Mouse (Mus musculus): ENCODE results near the gene Fam234b.

Fam234b gene

DNA sequence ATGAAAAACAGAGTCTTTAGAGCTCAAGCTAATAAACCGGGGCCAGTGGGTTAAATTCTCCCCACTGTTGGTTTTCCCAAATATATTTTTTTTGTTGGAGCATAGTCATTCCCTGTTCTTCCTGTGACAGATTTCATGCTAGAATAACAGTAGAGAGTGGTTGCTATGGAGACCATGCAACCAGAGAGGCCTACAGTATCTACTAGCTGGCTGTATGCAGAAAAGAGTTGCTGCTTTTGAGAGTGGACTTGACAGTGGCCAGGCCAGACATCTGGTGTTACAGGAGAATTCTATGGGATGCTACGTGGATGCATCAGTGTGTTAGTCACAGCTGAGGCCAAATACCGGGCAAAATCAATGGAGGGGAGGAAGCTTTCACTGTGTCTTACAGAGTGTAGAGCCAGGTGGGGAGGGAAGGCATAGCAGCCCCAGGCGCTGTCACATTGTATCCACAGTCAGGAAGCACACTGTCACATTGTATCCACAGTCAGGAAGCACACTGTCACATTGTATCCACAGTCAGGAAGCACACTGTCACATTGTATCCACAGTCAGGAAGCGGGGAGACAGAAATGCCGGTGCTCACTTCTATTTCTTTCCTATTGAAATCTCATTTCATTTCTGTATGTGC is 26.1 kb downstream of the Fam234b start:
- DNase-seq (ENCODE audit: low read depth, low spot score), result no peak

GRCm38 (mm10) chr6:135228465-135228941 is 30.7 kb downstream of the Fam234b start:
- DNase-seq (ENCODE audit: low read depth, low spot score), result no peak

DNA sequence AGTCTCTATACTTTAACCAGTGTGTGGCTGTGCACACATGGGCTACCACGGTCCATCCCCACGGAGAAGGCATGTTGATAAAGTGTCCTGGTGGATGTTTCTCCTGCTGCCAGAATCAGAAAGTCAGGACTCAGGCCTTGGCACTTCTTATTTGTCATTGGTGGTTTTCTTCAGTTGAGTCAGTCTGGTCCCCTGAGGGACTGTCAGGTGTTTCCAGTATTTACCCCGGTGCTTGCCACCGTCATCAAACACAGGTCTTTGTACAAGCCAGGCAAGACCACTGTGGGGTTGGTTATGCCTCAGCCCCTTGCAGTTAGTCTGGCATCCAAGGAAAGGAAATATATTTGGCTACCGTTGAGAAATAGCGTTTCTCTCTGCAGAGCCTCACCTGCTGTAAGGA is 32.8 kb downstream of the Fam234b start:
- no peak for DNase-seq (ENCODE audit: low read depth, low spot score)

- DNase-seq (ENCODE audit: low read depth, low spot score), result no peak
Measured at GRCm38 (mm10) chr6:135232443-135233182, 34.8 kb downstream of the Fam234b start.

- DNase-seq (ENCODE audit: low read depth, low spot score), result no peak
Measured at GRCm38 (mm10) chr6:135235742-135236141, 38.0 kb downstream of the Fam234b start.

DNA sequence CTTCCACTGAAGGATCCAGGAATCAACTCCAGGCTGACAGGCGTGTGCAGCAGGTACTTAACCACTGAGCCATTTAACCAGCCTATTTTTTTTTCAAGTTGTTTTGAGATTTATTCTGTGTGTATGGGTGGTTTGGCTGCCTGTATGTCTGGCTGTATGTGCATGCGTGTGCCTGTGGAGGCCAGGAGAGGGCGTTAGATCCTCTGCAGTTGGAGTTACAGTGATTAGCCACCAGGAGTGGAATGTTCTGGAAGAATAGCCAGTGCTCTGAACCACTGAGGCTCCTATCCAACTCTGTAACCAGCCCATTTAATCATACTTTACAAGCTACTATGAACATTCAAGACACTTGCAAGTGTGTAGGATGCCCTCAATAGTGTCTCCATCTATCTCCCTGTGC is 38.8 kb downstream of the Fam234b start:
- no peak for DNase-seq (ENCODE audit: low read depth, low spot score)

- no peak for DNase-seq (ENCODE audit: low read depth, low spot score)
Measured at GRCm38 (mm10) chr6:135237326-135237725, 39.5 kb downstream of the Fam234b start.

DNA sequence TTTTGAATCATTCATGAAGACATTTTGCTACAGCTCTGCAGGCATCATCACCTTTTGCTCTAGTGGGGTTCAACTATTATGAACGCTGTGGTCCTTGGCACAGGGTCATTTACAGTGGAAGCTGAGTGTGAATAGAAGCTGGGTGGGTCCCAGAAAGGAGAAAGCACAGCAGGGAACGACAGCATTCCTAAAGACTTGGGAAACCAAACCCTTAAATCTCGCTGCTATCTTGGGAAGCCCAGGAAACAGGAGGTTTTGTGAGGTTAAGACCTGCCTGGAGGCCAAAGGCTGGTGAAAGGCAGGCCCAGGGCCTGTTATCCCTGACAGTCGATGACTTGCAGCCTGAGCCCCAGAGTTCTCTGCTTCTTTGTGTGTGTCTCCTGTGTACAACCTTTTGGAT is 40.4 kb downstream of the Fam234b start:
- DNase-seq (ENCODE audit: low read depth, low spot score), result no peak

GRCm38 (mm10) chr6:135240361-135240760 is 42.6 kb downstream of the Fam234b start:
- DNase-seq (ENCODE audit: low read depth, low spot score), result no peak

DNA sequence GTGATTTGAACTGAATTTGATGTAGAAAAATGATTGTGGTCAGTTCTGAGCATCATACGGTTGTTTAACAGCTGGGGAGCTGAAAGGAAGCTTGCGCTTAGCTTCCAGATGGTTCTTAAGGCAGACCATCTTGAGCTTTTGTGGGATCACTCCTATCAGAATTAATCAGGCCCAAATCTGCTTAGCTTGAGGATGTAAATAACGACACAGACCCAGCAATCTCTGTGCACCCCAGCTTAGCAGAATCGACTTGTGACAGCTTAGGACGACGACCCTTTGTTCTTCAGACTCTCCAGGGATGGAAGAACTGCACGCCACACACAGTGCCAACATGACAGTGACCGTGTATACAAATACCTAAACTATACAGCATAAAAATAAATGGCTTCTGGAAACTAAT is 47.8 kb downstream of the Fam234b start:
- peak; percentile 32 for DNase-seq (ENCODE audit: low read depth, low spot score)

- no peak for DNase-seq (ENCODE audit: low read depth, low spot score)
Measured at GRCm38 (mm10) chr6:135247861-135248260, 50.1 kb downstream of the Fam234b start.

DNA sequence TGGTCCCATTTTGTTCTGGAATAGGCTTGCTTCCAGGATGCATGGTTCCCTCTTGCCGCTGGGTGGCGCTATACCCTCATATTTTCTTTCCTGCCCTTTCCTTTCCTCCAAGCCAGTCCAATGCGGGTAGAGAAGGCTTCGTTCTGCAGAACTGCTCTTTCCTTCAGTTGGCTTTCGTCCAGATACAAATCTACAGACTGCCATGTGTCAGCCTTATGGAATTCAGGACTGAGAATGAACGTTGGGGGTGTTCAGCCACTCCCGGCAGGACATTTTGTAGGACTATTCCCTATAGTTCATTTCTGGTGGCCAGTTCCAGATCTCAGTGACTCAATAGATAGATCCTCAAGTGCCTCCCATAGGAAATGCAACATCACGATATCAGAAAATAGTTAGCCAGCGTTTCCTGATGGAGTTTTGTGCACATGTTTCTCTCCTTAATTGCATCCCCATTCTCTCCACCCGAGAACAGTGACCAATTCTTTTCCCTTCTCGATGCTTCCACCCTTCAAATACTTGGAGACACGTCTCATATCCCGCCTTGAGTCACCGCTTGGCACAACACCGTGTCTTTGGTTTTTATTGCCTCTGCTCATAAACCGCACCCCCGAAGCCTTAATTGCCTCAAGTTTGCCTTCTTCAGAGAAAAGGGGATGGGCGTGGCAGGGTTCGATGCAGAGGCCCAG is 52.2 kb downstream of the Fam234b start:
- DNase-seq (ENCODE audit: low read depth, low spot score), result peak; percentile 28

GRCm38 (mm10) chr6:135250926-135251699 is 53.3 kb downstream of the Fam234b start:
- no peak for DNase-seq (ENCODE audit: low read depth, low spot score)

DNA sequence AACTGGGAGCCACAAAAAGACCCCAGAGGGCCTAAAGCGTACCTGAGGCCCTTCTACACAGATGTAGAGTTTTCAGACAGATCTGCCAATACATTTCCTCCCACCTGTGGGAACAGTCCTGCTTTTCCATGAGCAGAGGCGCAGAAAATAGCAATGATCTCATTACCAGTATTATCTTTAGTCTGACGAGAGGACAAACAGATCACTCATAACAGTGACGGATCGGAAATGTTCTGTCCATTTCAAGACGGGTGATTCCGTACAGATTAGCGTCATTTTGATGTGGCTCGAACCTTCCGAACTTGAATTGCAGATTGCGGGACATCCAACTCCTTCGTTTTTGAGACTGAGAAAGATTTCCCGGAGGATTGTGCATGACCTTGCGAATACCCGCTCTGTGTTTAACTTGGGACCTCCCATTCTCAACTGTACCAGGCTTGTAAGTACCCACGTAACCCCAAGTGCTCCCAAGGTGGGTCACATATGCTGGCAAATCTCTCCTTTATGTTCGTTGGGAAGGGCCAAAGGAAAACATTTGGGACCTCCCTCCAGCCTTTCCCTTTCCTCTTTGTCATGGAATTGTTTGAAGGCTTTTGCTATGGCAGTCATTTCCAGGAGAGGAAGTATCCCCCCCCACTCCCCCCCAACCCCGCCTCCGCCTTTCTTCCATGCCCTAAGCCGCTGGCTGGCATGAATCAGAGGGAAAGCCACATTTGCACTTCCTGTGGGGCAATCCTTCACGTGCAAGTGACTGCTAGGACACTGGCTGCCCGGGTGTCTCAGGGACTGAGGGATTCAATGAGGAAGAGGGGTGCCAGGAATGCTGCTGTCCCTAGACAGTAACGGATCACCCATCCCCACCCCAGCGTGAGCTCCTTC is 54.3 kb downstream of the Fam234b start:
- DNase-seq (ENCODE audit: low read depth, low spot score), result no peak

DNA sequence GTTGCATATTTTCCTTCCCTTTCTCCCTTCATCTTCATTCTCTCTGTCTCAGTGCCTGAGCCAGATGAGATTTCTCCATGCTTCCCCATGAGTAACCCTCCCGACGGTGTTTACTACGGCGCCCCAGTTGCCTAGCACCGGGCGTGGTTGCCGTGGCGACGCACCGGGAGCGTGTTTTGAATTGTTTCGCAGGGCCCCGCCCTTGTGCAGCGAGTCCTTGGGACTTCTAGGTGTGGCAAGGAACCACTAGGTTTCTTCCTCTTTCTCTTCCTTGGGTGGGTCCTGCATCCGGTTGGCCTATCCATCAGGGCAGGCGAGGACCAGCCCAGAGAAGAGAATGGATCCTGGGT is 54.9 kb downstream of the Fam234b start:
- DNase-seq (ENCODE audit: low read depth, low spot score), result no peak

DNA sequence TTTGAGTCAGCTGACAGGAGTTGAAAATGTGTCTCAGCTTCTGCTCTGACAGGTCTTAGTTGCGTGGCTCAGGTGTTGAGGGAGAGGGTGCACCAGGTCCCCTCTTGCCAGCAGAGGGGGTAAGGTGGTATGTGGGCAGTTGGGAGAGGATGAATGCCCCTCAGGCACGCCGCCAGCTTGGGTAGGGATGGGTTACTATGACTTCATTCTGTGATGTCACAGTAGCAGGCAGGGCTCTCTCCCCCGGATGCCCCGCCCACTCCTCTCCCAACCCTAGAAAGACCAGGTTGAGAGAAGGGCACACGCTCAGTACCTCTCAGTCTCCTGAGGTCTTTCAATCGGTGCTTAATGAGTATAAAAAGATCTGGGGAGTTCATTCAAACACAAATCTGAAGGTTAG is 56.4 kb downstream of the Fam234b start, which contains the start of gene Gsg1:
TSS of gene Gsg1 (minus strand) at position 199 of the 400 bp plus-strand sequence.
- DNase-seq (ENCODE audit: low read depth, low spot score), result no peak

DNA sequence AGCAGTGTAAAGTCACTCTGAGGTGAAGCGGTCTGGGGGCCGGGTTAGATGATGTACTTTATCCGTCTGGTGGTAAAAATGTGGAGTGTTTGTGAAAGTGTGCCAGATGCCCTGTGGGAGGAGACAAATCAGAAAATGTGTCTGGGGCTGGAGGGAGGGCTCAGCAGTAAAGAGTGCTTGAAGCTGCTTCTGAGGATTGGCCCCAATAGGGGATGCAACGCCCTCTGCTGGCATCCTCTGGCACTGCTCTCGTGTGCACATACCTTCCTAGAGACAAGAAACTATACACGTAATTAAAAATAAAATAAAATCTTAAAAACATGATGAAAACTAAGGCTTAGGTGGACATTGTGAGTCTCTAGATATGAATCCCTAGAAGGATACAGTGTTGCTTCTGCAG is 62.7 kb downstream of the Fam234b start:
- no peak for DNase-seq (ENCODE audit: low read depth, low spot score)

- no peak for DNase-seq (ENCODE audit: low read depth, low spot score)
Measured at GRCm38 (mm10) chr6:135261124-135261523, 63.3 kb downstream of the Fam234b start.

DNA sequence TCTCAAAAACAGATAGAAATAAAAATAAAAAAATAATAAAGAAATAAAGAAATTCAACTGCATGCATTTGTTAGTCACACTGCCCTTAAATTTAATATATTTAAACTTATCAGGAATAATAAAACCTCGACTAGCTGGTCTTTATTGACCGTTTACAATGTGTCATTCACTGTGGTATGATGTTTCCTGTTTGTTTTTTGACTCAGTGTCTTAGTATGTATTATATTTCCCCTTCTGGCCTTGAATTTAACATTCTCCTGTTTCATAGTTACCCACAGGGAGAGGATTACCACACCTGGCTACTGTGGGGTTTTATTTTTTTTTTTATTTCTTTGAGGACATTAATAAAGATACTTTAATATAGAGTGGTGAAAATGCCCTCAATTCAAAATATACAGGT is 64.8 kb downstream of the Fam234b start:
- no peak for DNase-seq (ENCODE audit: low read depth, low spot score)

GRCm38 (mm10) chr6:135264136-135264535 is 66.4 kb downstream of the Fam234b start:
- no peak for DNase-seq (ENCODE audit: low read depth, low spot score)

DNA sequence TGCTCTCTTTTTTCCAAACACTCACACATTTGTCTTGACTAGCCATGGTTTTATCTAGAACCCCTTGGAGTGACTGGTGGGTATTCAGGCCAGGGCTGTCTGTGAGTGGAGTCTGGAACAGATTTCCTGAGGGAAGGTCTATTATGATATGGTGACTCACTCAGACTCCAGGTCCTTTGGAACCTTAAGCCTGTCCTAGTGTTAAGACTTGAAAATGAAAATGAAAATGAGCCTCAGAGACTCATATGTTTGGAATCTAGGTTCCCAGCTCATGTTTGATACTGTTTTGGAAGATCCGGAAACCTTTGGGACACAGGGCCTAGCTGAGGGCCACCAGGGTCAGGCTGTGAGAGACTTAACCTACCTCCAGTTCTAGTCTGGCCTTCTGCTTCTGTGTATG is 68.3 kb downstream of the Fam234b start:
- no peak for DNase-seq (ENCODE audit: low read depth, low spot score)

Measured in retina, postnatal 7 days (tissue).